ENCODE assay signal across 12 mouse cellular contexts in genomic region chr11:89209072-89209471, GRCm38 (mm10).
DNase-seq lines count a peak whose midpoint lies in the region; ATAC-seq and TF ChIP-seq lines count a peak whose summit lies in the region.
"Had no signal": no experiment of that assay in that cellular context is flagged by ENCODE, and none has a peak within 500 bp of the region (broad histone marks: within the 10 kb centered on the region; RNA-seq: fewer than 3 reads in every experiment).

No protein-coding gene starts in this region.

- H3K27ac ChIP-seq in heart, adult 2 months = no peak overlapping the region
- H3K27ac ChIP-seq in lung, embryonic 14.5 days (ENCODE audit: low read depth) = no peak overlapping the region
- H3K27ac ChIP-seq: hindbrain, embryonic 15.5 days had no signal

- TF ChIP-seq CTCF in heart, adult 2 months (IDR thresholded peaks at IDR 0.05) = 0 out of 2 replicates have a peak, but pooled peaks have one; percentile 3
- TF ChIP-seq CTCF in lung, embryonic 14.5 days (IDR thresholded peaks at IDR 0.05; ENCODE audit: low read depth) = peak; percentile 56

- WGBS in heart, adult 2 months = 47% methylated on average over 6 of the region's 6 CpGs
- WGBS in lung, embryonic 14.5 days = 45% methylated on average over 6 of the region's 6 CpGs

- H3K9ac ChIP-seq in heart, adult 2 months (ENCODE audit: low read depth, low read length) = no peak overlapping the region
- no peak overlapping the region for H3K9ac ChIP-seq in lung, embryonic 14.5 days
- H3K9ac ChIP-seq: hindbrain, embryonic 15.5 days; midbrain, embryonic 12.5 days had no signal

- H3K4me2 ChIP-seq in lung, embryonic 14.5 days = no peak overlapping the region

- ATAC-seq in lung, embryonic 14.5 days (ENCODE audit: insufficient read depth) = peak; percentile 49; the same call in 1 of the 2 replicates

- H3K27me3 ChIP-seq in heart, adult 2 months (ENCODE audit: control insufficient read depth, insufficient read depth, low read length) = no peaks in the 10 kb centered on the region
- no peaks in the 10 kb centered on the region for H3K27me3 ChIP-seq in lung, embryonic 14.5 days (ENCODE audit: insufficient read depth, low read length)
- H3K27me3 ChIP-seq: hindbrain, embryonic 15.5 days had no signal

- H3K4me1 ChIP-seq in heart, adult 2 months (ENCODE audit: control insufficient read depth, insufficient read depth, low read length) = no peaks in the 10 kb centered on the region
- H3K4me1 ChIP-seq in lung, embryonic 14.5 days (ENCODE audit: insufficient read depth) = peaks cover 7% of the 10 kb centered on the region; the same call in 1 of the 2 replicates

- no peaks in the 10 kb centered on the region for H3K9me3 ChIP-seq in lung, embryonic 14.5 days (ENCODE audit: low read depth, low read length)
- H3K9me3 ChIP-seq: hindbrain, embryonic 15.5 days; midbrain, embryonic 12.5 days had no signal

- no peak overlapping the region for H3K4me3 ChIP-seq in heart, adult 2 months
- no peak overlapping the region for H3K4me3 ChIP-seq in lung, embryonic 14.5 days (ENCODE audit: low read depth, low read length)
- H3K4me3 ChIP-seq: hindbrain, embryonic 15.5 days; midbrain, embryonic 12.5 days had no signal

- no peak for TF ChIP-seq EP300 in heart, adult 2 months (IDR thresholded peaks at IDR 0.05; ENCODE audit: insufficient read depth, low read depth, low read length)

- no peak for DNase-seq in heart, adult 2 months
- no peak for DNase-seq in heart, postnatal 14 days
- DNase-seq in lung, embryonic 14.5 days = peak; percentile 56
- no peak for DNase-seq in lung, postnatal 4 days
- DNase-seq in embryo, embryonic 10.5 days (ENCODE audit: low spot score) = peak; percentile 61
- peak; percentile 31 for DNase-seq in forelimb bud, embryonic 11.5 days (ENCODE audit: low read depth, low spot score)
- DNase-seq in yolk sac, embryonic 10.5 days (ENCODE audit: low spot score) = no peak
- DNase-seq in right cerebral cortex, postnatal 25 days = no peak
- DNase-seq: B cell, adult 2 months; gastrocnemius, postnatal 36 days had no signal

- no peaks in the 10 kb centered on the region for H3K36me3 ChIP-seq in heart, adult 2 months (ENCODE audit: control insufficient read depth, insufficient read depth, low read length)
- H3K36me3 ChIP-seq in lung, embryonic 14.5 days (ENCODE audit: insufficient read depth) = no peaks in the 10 kb centered on the region
- H3K36me3 ChIP-seq: hindbrain, embryonic 15.5 days; midbrain, embryonic 12.5 days had no signal

- intact Hi-C loops in heart, adult 2 months (cut with DNase I) = no loop called here
- intact Hi-C loops in heart, postnatal 14 days (cut with DNase I) = no loop called here

- H3K79me2 ChIP-seq in heart, adult 2 months (replicated peaks; ENCODE audit: control insufficient read depth, insufficient read depth, low read length) = no peaks in the 10 kb centered on the region

- no peak for TF ChIP-seq POLR2A in heart, adult 2 months (IDR thresholded peaks at IDR 0.05; ENCODE audit: insufficient read depth, low read depth, low read length)

Comparison
In these comparisons a context has a peak if more than half of its experiments do, and no peak if none do; other contexts are left out.
1. DNase-seq: peak in lung, embryonic 14.5 days (single experiment), embryo, embryonic 10.5 days (single experiment) and forelimb bud, embryonic 11.5 days (single experiment); none in heart, adult 2 months (0 of 2), heart, postnatal 14 days (0 of 2), lung, postnatal 4 days (0 of 2), yolk sac, embryonic 10.5 days (single experiment) and right cerebral cortex, postnatal 25 days (single experiment).